In the genomic region with DNA sequence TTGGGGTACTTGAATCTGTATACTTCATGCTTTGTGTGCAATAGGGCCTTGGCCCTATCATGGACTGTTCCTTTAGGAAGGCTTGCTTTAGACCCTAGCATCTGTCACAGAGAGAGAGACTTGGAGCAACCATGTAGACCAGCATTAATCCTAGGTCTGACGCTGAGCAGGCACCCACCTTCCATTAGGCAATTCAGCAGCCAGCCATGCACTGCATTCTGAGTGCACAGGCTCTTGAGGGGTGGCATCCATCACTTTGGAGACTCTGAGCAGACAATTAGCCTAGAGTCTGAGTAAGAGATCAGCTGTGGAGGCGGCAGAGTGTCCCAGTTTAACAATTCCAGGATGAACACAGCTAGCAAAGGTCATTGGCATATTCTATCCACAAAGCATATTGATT, we compare ENCODE assay signal across 28 mouse cellular contexts. TPM values are rescaled to one million over a fixed set of nuclear protein-coding genes. Genes with fewer than 3 reads are reported as not detected.
DNase-seq lines count a peak whose midpoint lies in the region; ATAC-seq and TF ChIP-seq lines count a peak whose summit lies in the region.
"Had no signal": no experiment of that assay in that cellular context is flagged by ENCODE, and none has a peak within 500 bp of the region (broad histone marks: within the 10 kb centered on the region; RNA-seq: fewer than 3 reads in every experiment).

No protein-coding gene starts in this region.

- no peak overlapping the region for H3K27ac ChIP-seq in forebrain, embryonic 14.5 days (ENCODE audit: low read depth, low read length)
- H3K27ac ChIP-seq in forebrain, embryonic 11.5 days (ENCODE audit: low read depth, low read length): no peak overlapping the region
- H3K27ac ChIP-seq in hindbrain, postnatal 0 days: 0 out of 2 replicates have a peak overlapping the region, but pooled peaks have one; percentile 5
- no peak overlapping the region; the same call in 1 of the 2 replicates for H3K27ac ChIP-seq in hindbrain, embryonic 14.5 days
- H3K27ac ChIP-seq in midbrain, postnatal 0 days (ENCODE audit: low read depth, low read length): no peak overlapping the region
- no peak overlapping the region for H3K27ac ChIP-seq in midbrain, embryonic 10.5 days (replicated peaks)
- H3K27ac ChIP-seq in neural tube, embryonic 15.5 days (replicated peaks): peak overlapping the region; percentile 29
- H3K27ac ChIP-seq: embryonic facial prominence, embryonic 13.5 days; forebrain, embryonic 12.5 days; left cerebral cortex, adult 2 months; liver, embryonic 12.5 days; macrophage had no signal

- intact Hi-C loops in gastrocnemius, postnatal 36 days (cut with DNase I): no loop called here

- H3K4me1 ChIP-seq in forebrain, embryonic 14.5 days (ENCODE audit: control insufficient read depth, insufficient read depth, low read length): peaks cover 5% of the 10 kb centered on the region; the same call in 1 of the 2 replicates
- no peaks in the 10 kb centered on the region for H3K4me1 ChIP-seq in forebrain, embryonic 11.5 days (replicated peaks; ENCODE audit: control insufficient read depth, insufficient read depth, low read length)
- H3K4me1 ChIP-seq in hindbrain, postnatal 0 days (ENCODE audit: insufficient read depth, low read length): 0 out of 2 replicates have a peak, but pooled peaks cover 7% of the 10 kb centered on the region
- H3K4me1 ChIP-seq in hindbrain, embryonic 14.5 days (replicated peaks; ENCODE audit: control insufficient read depth, insufficient read depth, low read length): peaks cover 11% of the 10 kb centered on the region; the same call in 1 of the 2 replicates
- no peaks in the 10 kb centered on the region for H3K4me1 ChIP-seq in midbrain, postnatal 0 days (ENCODE audit: insufficient read depth, low read length)
- H3K4me1 ChIP-seq in midbrain, embryonic 10.5 days: peaks cover 8% of the 10 kb centered on the region; the same call in 1 of the 2 replicates
- peaks cover 13% of the 10 kb centered on the region for H3K4me1 ChIP-seq in neural tube, embryonic 15.5 days
- H3K4me1 ChIP-seq: liver, embryonic 12.5 days had no signal

- H3K4me2 ChIP-seq in forebrain, embryonic 14.5 days (ENCODE audit: low read length): no peak overlapping the region
- no peak overlapping the region for H3K4me2 ChIP-seq in forebrain, embryonic 11.5 days (ENCODE audit: low read depth, low read length, severe bottlenecking)
- no peak overlapping the region for H3K4me2 ChIP-seq in hindbrain, postnatal 0 days (ENCODE audit: low read depth, low read length)
- no peak overlapping the region for H3K4me2 ChIP-seq in hindbrain, embryonic 14.5 days (replicated peaks)
- H3K4me2 ChIP-seq in midbrain, postnatal 0 days (ENCODE audit: low read depth, low read length, poor library complexity, severe bottlenecking): no peak overlapping the region
- no peak overlapping the region for H3K4me2 ChIP-seq in neural tube, embryonic 15.5 days
- H3K4me2 ChIP-seq: embryonic facial prominence, embryonic 13.5 days; forebrain, embryonic 12.5 days; heart, embryonic 11.5 days; liver, embryonic 12.5 days; midbrain, embryonic 11.5 days had no signal

- peak; percentile 3 for DNase-seq in forebrain, embryonic 14.5 days (ENCODE audit: low spot score)
- no peak for DNase-seq in forebrain, embryonic 11.5 days (ENCODE audit: low spot score)
- DNase-seq in hindbrain, postnatal 0 days (ENCODE audit: low spot score): peak; percentile 33
- DNase-seq in hindbrain, embryonic 14.5 days (ENCODE audit: low spot score): no peak
- peak; percentile 37 for DNase-seq in midbrain, postnatal 0 days (ENCODE audit: low spot score)
- DNase-seq in midbrain, embryonic 10.5 days (ENCODE audit: low spot score): no peak
- DNase-seq in gastrocnemius, postnatal 36 days: no peak
- DNase-seq: gastrocnemius, postnatal 25 days; heart, adult 18-20 months; liver, postnatal 0 days had no signal

- no peaks in the 10 kb centered on the region for H3K9me3 ChIP-seq in forebrain, embryonic 14.5 days (replicated peaks; ENCODE audit: control insufficient read depth, low read length)
- H3K9me3 ChIP-seq in forebrain, embryonic 11.5 days (ENCODE audit: control insufficient read depth, low read length): no peaks in the 10 kb centered on the region
- H3K9me3 ChIP-seq in hindbrain, postnatal 0 days (ENCODE audit: low read length): no peaks in the 10 kb centered on the region
- no peaks in the 10 kb centered on the region for H3K9me3 ChIP-seq in hindbrain, embryonic 14.5 days (ENCODE audit: control insufficient read depth, low read length)
- H3K9me3 ChIP-seq in midbrain, postnatal 0 days (ENCODE audit: low read length): no peaks in the 10 kb centered on the region
- peaks cover 5% of the 10 kb centered on the region; the same call in 1 of the 2 replicates for H3K9me3 ChIP-seq in midbrain, embryonic 10.5 days (replicated peaks)
- no peaks in the 10 kb centered on the region for H3K9me3 ChIP-seq in neural tube, embryonic 15.5 days (replicated peaks)
- H3K9me3 ChIP-seq: embryonic facial prominence, embryonic 13.5 days; forebrain, embryonic 12.5 days had no signal

- no peak for ATAC-seq in forebrain, embryonic 14.5 days
- ATAC-seq in forebrain, embryonic 11.5 days (replicated peaks; ENCODE audit: low FRiP score): no peak
- peak; percentile 61 for ATAC-seq in hindbrain, postnatal 0 days
- ATAC-seq in hindbrain, embryonic 14.5 days (ENCODE audit: low FRiP score): no peak; the same call in 1 of the 2 replicates
- ATAC-seq in midbrain, postnatal 0 days (ENCODE audit: low FRiP score): no peak
- peak; percentile 28; the same call in 1 of the 2 replicates for ATAC-seq in neural tube, embryonic 15.5 days (ENCODE audit: low FRiP score)
- ATAC-seq: activated CD4-positive, CD25-positive, alpha-beta regulatory T cell, adult 4 months; inflammation-experienced regulatory T-cells, adult 6 months; liver, embryonic 12.5 days; liver, postnatal 0 days; lung, postnatal 0 days had no signal

- no peaks in the 10 kb centered on the region for H3K36me3 ChIP-seq in forebrain, embryonic 14.5 days (ENCODE audit: control insufficient read depth, insufficient read depth, low read length)
- H3K36me3 ChIP-seq in forebrain, embryonic 11.5 days (ENCODE audit: control insufficient read depth, insufficient read depth, low read length): no peaks in the 10 kb centered on the region
- H3K36me3 ChIP-seq in hindbrain, postnatal 0 days (ENCODE audit: insufficient read depth, low read length): no peaks in the 10 kb centered on the region
- H3K36me3 ChIP-seq in hindbrain, embryonic 14.5 days (replicated peaks; ENCODE audit: control insufficient read depth, insufficient read depth): no peaks in the 10 kb centered on the region
- H3K36me3 ChIP-seq in midbrain, postnatal 0 days (ENCODE audit: insufficient read depth, low read length): no peaks in the 10 kb centered on the region
- H3K36me3 ChIP-seq in midbrain, embryonic 10.5 days: no peaks in the 10 kb centered on the region
- H3K36me3 ChIP-seq in neural tube, embryonic 15.5 days: no peaks in the 10 kb centered on the region
- H3K36me3 ChIP-seq: embryonic facial prominence, embryonic 13.5 days; forebrain, embryonic 12.5 days; liver, embryonic 12.5 days had no signal

- H3K27me3 ChIP-seq in forebrain, embryonic 14.5 days (replicated peaks; ENCODE audit: control insufficient read depth, insufficient read depth, low read length): no peaks in the 10 kb centered on the region
- no peaks in the 10 kb centered on the region for H3K27me3 ChIP-seq in forebrain, embryonic 11.5 days (ENCODE audit: control insufficient read depth, insufficient read depth, low read length)
- 0 out of 2 replicates have a peak, but pooled peaks cover 5% of the 10 kb centered on the region for H3K27me3 ChIP-seq in hindbrain, postnatal 0 days (ENCODE audit: insufficient read depth, low read length)
- H3K27me3 ChIP-seq in hindbrain, embryonic 14.5 days (ENCODE audit: control insufficient read depth, insufficient read depth, low read length): no peaks in the 10 kb centered on the region
- no peaks in the 10 kb centered on the region for H3K27me3 ChIP-seq in midbrain, postnatal 0 days (ENCODE audit: insufficient read depth, low read length)
- no peaks in the 10 kb centered on the region for H3K27me3 ChIP-seq in midbrain, embryonic 10.5 days (ENCODE audit: low read depth, poor library complexity, severe bottlenecking)
- peaks cover 11% of the 10 kb centered on the region; the same call in 1 of the 2 replicates for H3K27me3 ChIP-seq in neural tube, embryonic 15.5 days (replicated peaks)
- H3K27me3 ChIP-seq: embryonic facial prominence, embryonic 13.5 days; forebrain, embryonic 12.5 days; liver, embryonic 12.5 days had no signal

- 81% methylated on average over 2 of the region's 2 CpGs for WGBS in forebrain, embryonic 14.5 days
- 81% methylated on average over 2 of the region's 2 CpGs for WGBS in forebrain, embryonic 11.5 days
- WGBS in hindbrain, postnatal 0 days: 26% methylated on average over 2 of the region's 2 CpGs
- WGBS in hindbrain, embryonic 14.5 days: 37% methylated on average over 2 of the region's 2 CpGs
- WGBS in midbrain, postnatal 0 days: 65% methylated on average over 2 of the region's 2 CpGs
- WGBS in midbrain, embryonic 10.5 days: 88% methylated on average over 2 of the region's 2 CpGs
- WGBS in neural tube, embryonic 15.5 days: 22% methylated on average over 2 of the region's 2 CpGs

- TF ChIP-seq CTCF in hindbrain, postnatal 0 days (IDR thresholded peaks at IDR 0.05; ENCODE audit: low read depth): no peak
- no peak for TF ChIP-seq CTCF in midbrain, postnatal 0 days (IDR thresholded peaks at IDR 0.05)

- H3K4me3 ChIP-seq in forebrain, embryonic 14.5 days (ENCODE audit: low read depth, low read length): no peak overlapping the region
- no peak overlapping the region for H3K4me3 ChIP-seq in forebrain, embryonic 11.5 days (ENCODE audit: low read depth, low read length)
- no peak overlapping the region for H3K4me3 ChIP-seq in hindbrain, postnatal 0 days (ENCODE audit: low read length)
- no peak overlapping the region for H3K4me3 ChIP-seq in hindbrain, embryonic 14.5 days (replicated peaks; ENCODE audit: low read length)
- H3K4me3 ChIP-seq in midbrain, postnatal 0 days (ENCODE audit: low read depth, low read length): no peak overlapping the region
- no peak overlapping the region for H3K4me3 ChIP-seq in midbrain, embryonic 10.5 days
- H3K4me3 ChIP-seq in neural tube, embryonic 15.5 days (replicated peaks): no peak overlapping the region
- H3K4me3 ChIP-seq: embryonic facial prominence, embryonic 13.5 days; forebrain, embryonic 12.5 days; left cerebral cortex, adult 2 months; liver, embryonic 12.5 days had no signal

- H3K9ac ChIP-seq in forebrain, embryonic 14.5 days (ENCODE audit: low read length): no peak overlapping the region
- H3K9ac ChIP-seq in forebrain, embryonic 11.5 days (ENCODE audit: low read length): no peak overlapping the region
- H3K9ac ChIP-seq in hindbrain, postnatal 0 days (replicated peaks; ENCODE audit: low read length): no peak overlapping the region
- no peak overlapping the region for H3K9ac ChIP-seq in hindbrain, embryonic 14.5 days
- no peak overlapping the region for H3K9ac ChIP-seq in midbrain, postnatal 0 days (replicated peaks; ENCODE audit: low read length, poor library complexity, severe bottlenecking)
- H3K9ac ChIP-seq in neural tube, embryonic 15.5 days (replicated peaks): no peak overlapping the region
- H3K9ac ChIP-seq: embryonic facial prominence, embryonic 13.5 days; forebrain, embryonic 12.5 days; liver, embryonic 12.5 days; liver, postnatal 0 days had no signal

RNA-seq across cellular contexts. Expression of gene Cpne4, which starts 47.9 kb away (rescaled TPM):
- 15.6 and 19.2 TPM in 2 replicates for polyA plus RNA-seq in forebrain, embryonic 14.5 days (2014; fragmentation: Nextera tagmentation; extraction: Ambion mirVana)
- polyA plus RNA-seq in forebrain, embryonic 11.5 days (2014; fragmentation: Nextera tagmentation; extraction: Ambion mirVana): 0.25 and 0.39 TPM in 2 replicates
- 9.2 and 10.9 TPM in 2 replicates for total RNA-seq in hindbrain, postnatal 0 days (2014; rRNA removed)
- 19.3 TPM in 2 replicates for polyA plus RNA-seq in hindbrain, postnatal 0 days (2015; fragmentation: Nextera tagmentation; extraction: Ambion mirVana)
- polyA plus RNA-seq in hindbrain, embryonic 14.5 days (2014; fragmentation: Nextera tagmentation; extraction: Ambion mirVana): 11.5 and 15.3 TPM in 2 replicates
- 25.5 and 29.3 TPM in 2 replicates for total RNA-seq in midbrain, postnatal 0 days (2014; rRNA removed)
- polyA plus RNA-seq in midbrain, postnatal 0 days (2015; fragmentation: Nextera tagmentation; extraction: Ambion mirVana): 38.3 and 38.5 TPM in 2 replicates
- polyA plus RNA-seq in midbrain, embryonic 10.5 days (2016; fragmentation: Nextera tagmentation; extraction: Ambion mirVana): 0.83 and 1.3 TPM in 2 replicates
- 15.5 and 17.4 TPM in 2 replicates for polyA plus RNA-seq in neural tube, embryonic 15.5 days (2015; fragmentation: Nextera tagmentation; extraction: Ambion mirVana)
- not detected for total RNA-seq in gastrocnemius, postnatal 36 days (2021)
- total RNA-seq: CH12.LX; common myeloid progenitor, adult 5-6 weeks; gastrocnemius, adult 18-20 months; gastrocnemius, postnatal 25 days; monocyte, adult 5-6 weeks had no signal
- polyA plus RNA-seq: activated CD4-positive, CD25-positive, alpha-beta regulatory T cell, adult 4 months; adrenal gland, adult 2 months; C2C12; inflammation-experienced regulatory T-cells, adult 6 months; kidney, embryonic 14.5 days; liver, embryonic 12.5 days; liver, postnatal 0 days; macrophage had no signal

Comparison
In these comparisons a context has a peak if more than half of its experiments do, and no peak if none do; other contexts are left out.
1. ATAC-seq: peak in hindbrain, postnatal 0 days (single experiment) and neural tube, embryonic 15.5 days (single experiment); none in forebrain, embryonic 14.5 days (single experiment), forebrain, embryonic 11.5 days (single experiment), hindbrain, embryonic 14.5 days (single experiment) and midbrain, postnatal 0 days (single experiment).
2. DNase-seq: peak in forebrain, embryonic 14.5 days (single experiment), hindbrain, postnatal 0 days (single experiment) and midbrain, postnatal 0 days (single experiment); none in forebrain, embryonic 11.5 days (single experiment), hindbrain, embryonic 14.5 days (single experiment), midbrain, embryonic 10.5 days (single experiment) and gastrocnemius, postnatal 36 days (0 of 2).
3. H3K27ac ChIP-seq: peak in hindbrain, postnatal 0 days (single experiment) and neural tube, embryonic 15.5 days (single experiment); none in forebrain, embryonic 14.5 days (single experiment), forebrain, embryonic 11.5 days (single experiment), hindbrain, embryonic 14.5 days (single experiment), midbrain, postnatal 0 days (single experiment) and midbrain, embryonic 10.5 days (single experiment).